In genomic region chr14:8161777-8162176, GRCm38 (mm10) we compare ENCODE assay signal across 9 mouse cellular contexts. TPM values are rescaled to one million over a fixed set of nuclear protein-coding genes. Genes with fewer than 3 reads are reported as not detected.
A peak's percentile ranks its signal among the peaks of the same experiment; 100 is the strongest.
DNase-seq lines count a peak whose midpoint lies in the region; ATAC-seq and TF ChIP-seq lines count a peak whose summit lies in the region.
"Had no signal": no experiment of that assay in that cellular context is flagged by ENCODE, and none has a peak within 500 bp of the region (broad histone marks: within the 10 kb centered on the region; RNA-seq: fewer than 3 reads in every experiment).

No protein-coding gene starts in this region.

- intact Hi-C loops in gastrocnemius, adult 2 months (cut with DNase I): loop anchor here (5.0 to 10.0 kb wide), 2 partner anchors 69 to 197 kb away; no protein-coding TSS in a partner anchor

- peak; percentile 66 for TF ChIP-seq CTCF in gastrocnemius, adult 2 months (IDR thresholded peaks at IDR 0.05)
- TF ChIP-seq CTCF in midbrain, postnatal 0 days (IDR thresholded peaks at IDR 0.05): peak; percentile 48
- peak; percentile 20; the same call in 1 of the 2 replicates for TF ChIP-seq CTCF in spleen, adult 2 months (IDR thresholded peaks at IDR 0.05; ENCODE audit: extremely low read depth, insufficient read depth, insufficient read length, insufficient replicate concordance)

- H3K4me1 ChIP-seq in midbrain, postnatal 0 days (ENCODE audit: insufficient read depth, low read length): no peaks in the 10 kb centered on the region
- no peaks in the 10 kb centered on the region; the same call in 1 of the 2 replicates for H3K4me1 ChIP-seq in midbrain, embryonic 10.5 days
- H3K4me1 ChIP-seq in spleen, adult 2 months (ENCODE audit: control insufficient read depth, insufficient read depth, insufficient read length): no peaks in the 10 kb centered on the region
- H3K4me1 ChIP-seq: stomach, embryonic 15.5 days had no signal

- TF ChIP-seq POLR2A in spleen, adult 2 months (IDR thresholded peaks at IDR 0.05; ENCODE audit: low read depth, low read length): no peak

- no peaks in the 10 kb centered on the region for H3K9me3 ChIP-seq in midbrain, postnatal 0 days (ENCODE audit: low read length)
- H3K9me3 ChIP-seq in midbrain, embryonic 10.5 days (replicated peaks): no peaks in the 10 kb centered on the region
- H3K9me3 ChIP-seq: stomach, embryonic 15.5 days had no signal

- H3K27me3 ChIP-seq in midbrain, postnatal 0 days (ENCODE audit: insufficient read depth, low read length): no peaks in the 10 kb centered on the region
- H3K27me3 ChIP-seq in midbrain, embryonic 10.5 days (ENCODE audit: low read depth, poor library complexity, severe bottlenecking): no peaks in the 10 kb centered on the region
- no peaks in the 10 kb centered on the region for H3K27me3 ChIP-seq in spleen, adult 2 months (ENCODE audit: control insufficient read depth, insufficient read depth, low read length)
- H3K27me3 ChIP-seq: stomach, embryonic 15.5 days had no signal

- H3K4me3 ChIP-seq in gastrocnemius, adult 2 months: no peak overlapping the region
- H3K4me3 ChIP-seq in midbrain, postnatal 0 days (ENCODE audit: low read depth, low read length): no peak overlapping the region
- no peak overlapping the region for H3K4me3 ChIP-seq in midbrain, embryonic 10.5 days
- no peak overlapping the region for H3K4me3 ChIP-seq in spleen, adult 2 months (ENCODE audit: extremely low read depth, insufficient read depth, insufficient read length)
- H3K4me3 ChIP-seq: stomach, embryonic 15.5 days had no signal

- 94% methylated on average over 2 of the region's 2 CpGs for WGBS in midbrain, postnatal 0 days
- whole genome bisulfite sequencing in midbrain, embryonic 10.5 days: 82% methylated on average over 2 of the region's 2 CpGs
- 84% methylated on average over 2 of the region's 2 CpGs for WGBS in spleen, adult 2 months

- H3K27ac ChIP-seq in gastrocnemius, adult 2 months: no peak overlapping the region
- no peak overlapping the region for H3K27ac ChIP-seq in midbrain, postnatal 0 days (ENCODE audit: low read depth, low read length)
- H3K27ac ChIP-seq in midbrain, embryonic 10.5 days (replicated peaks): no peak overlapping the region
- H3K27ac ChIP-seq in spleen, adult 2 months (ENCODE audit: insufficient read depth, low read length): no peak overlapping the region
- H3K27ac ChIP-seq: stomach, embryonic 15.5 days had no signal

- ATAC-seq in midbrain, postnatal 0 days (ENCODE audit: low FRiP score): no peak
- peak; percentile 71 for ATAC-seq in granulocyte monocyte progenitor cell, adult 5-6 weeks (replicated peaks; ENCODE audit: poor library complexity, severe bottlenecking)

- peak; percentile 63 for DNase-seq in gastrocnemius, adult 2 months
- no peak for DNase-seq in gastrocnemius, postnatal 25 days
- no peak for DNase-seq in midbrain, postnatal 0 days (ENCODE audit: low spot score)
- DNase-seq in midbrain, embryonic 10.5 days (ENCODE audit: low spot score): no peak
- peak in 1 of 2 experiments; percentile 54 for DNase-seq in spleen, adult 2 months (ENCODE audit: low read depth in 1 of 2, low spot score in 2 of 2)
- DNase-seq in MN1 (ENCODE audit: low spot score): no peak
- no peak for DNase-seq in right cerebral cortex, adult 2 months (ENCODE audit: low spot score in 2 of 2)

- H3K4me2 ChIP-seq in midbrain, postnatal 0 days (ENCODE audit: low read depth, low read length, poor library complexity, severe bottlenecking): no peak overlapping the region
- H3K4me2 ChIP-seq: stomach, embryonic 15.5 days had no signal

- peaks cover 60% of the 10 kb centered on the region for H3K36me3 ChIP-seq in midbrain, postnatal 0 days (ENCODE audit: insufficient read depth, low read length)
- H3K36me3 ChIP-seq in midbrain, embryonic 10.5 days: peaks cover 58% of the 10 kb centered on the region
- peaks cover 42% of the 10 kb centered on the region for H3K36me3 ChIP-seq in spleen, adult 2 months (ENCODE audit: control insufficient read depth, insufficient read depth, low read length)

- H3K9ac ChIP-seq in midbrain, postnatal 0 days (replicated peaks; ENCODE audit: low read length, poor library complexity, severe bottlenecking): no peak overlapping the region
- H3K9ac ChIP-seq: stomach, embryonic 15.5 days had no signal

RNA-seq across cellular contexts. Expression of gene Pdhb, which starts 11.0 kb away (rescaled TPM):
- 100 to 1,000 TPM; 268 to 370 TPM for total RNA-seq in gastrocnemius, adult 2 months (2021)
- total RNA-seq in gastrocnemius, postnatal 25 days (2021): 100 to 1,000 TPM; 353 to 354 TPM
- total RNA-seq in midbrain, postnatal 0 days (2014; rRNA removed): 153 and 192 TPM in 2 replicates
- polyA plus RNA-seq in midbrain, postnatal 0 days (2015; fragmentation: Nextera tagmentation; extraction: Ambion mirVana): 256 and 264 TPM in 2 replicates
- polyA plus RNA-seq in midbrain, embryonic 10.5 days (2016; fragmentation: Nextera tagmentation; extraction: Ambion mirVana): 214 and 225 TPM in 2 replicates
- total RNA-seq in granulocyte monocyte progenitor cell, adult 5-6 weeks (2014; fragmentation: Nextera tagmentation): 102 and 123 TPM in 2 replicates
- 143 and 158 TPM in 2 replicates for total RNA-seq in granulocyte monocyte progenitor cell, adult 5-6 weeks (2017)
- 21.1 and 21.9 TPM in 2 replicates for polyA plus RNA-seq in spleen, adult 2 months (2012; rRNA removed)

RNA-seq across cellular contexts. Expression of gene Kctd6, which starts 52.2 kb away (rescaled TPM):
- total RNA-seq in gastrocnemius, adult 2 months (2021): 1 to 10 TPM; 7.7 to 9.3 TPM
- 1 to 10 TPM; 5.7 to 6.8 TPM for total RNA-seq in gastrocnemius, postnatal 25 days (2021)
- 18.7 and 23.1 TPM in 2 replicates for total RNA-seq in midbrain, postnatal 0 days (2014; rRNA removed)
- polyA plus RNA-seq in midbrain, postnatal 0 days (2015; fragmentation: Nextera tagmentation; extraction: Ambion mirVana): 33.6 and 42.8 TPM in 2 replicates
- 2.4 and 2.6 TPM in 2 replicates for polyA plus RNA-seq in midbrain, embryonic 10.5 days (2016; fragmentation: Nextera tagmentation; extraction: Ambion mirVana)
- total RNA-seq in granulocyte monocyte progenitor cell, adult 5-6 weeks (2014; fragmentation: Nextera tagmentation): 6.6 and 12.7 TPM in 2 replicates
- total RNA-seq in granulocyte monocyte progenitor cell, adult 5-6 weeks (2017): 6.2 and 6.6 TPM in 2 replicates
- 4.4 and 4.9 TPM in 2 replicates for polyA plus RNA-seq in spleen, adult 2 months (2012; rRNA removed)
